Mouse (Mus musculus) heart, adult 2 months (tissue): Measurements from ENCODE around the gene Apof. TPM values are rescaled to one million over a fixed set of nuclear protein-coding genes. Genes with fewer than 3 reads are reported as not detected.

Experiments
- DNase-seq, 2 experiments: peaks; one replicate each; pipeline ENCODE4 v3.0.0; 2021
- H3K27ac ChIP-seq: fragments of 200-600 bp; 2 replicates; pipeline ENCODE4 v1.8.1; 2022
- H3K27me3 ChIP-seq: fragments of 200-500 bp; 2 replicates; pipeline ENCODE4 v1.6.1; 2012; ENCODE audit warnings: mild to moderate bottlenecking, low read length, inconsistent platforms, mixed read lengths; ENCODE audit not compliant: control insufficient read depth, insufficient read depth
- H3K36me3 ChIP-seq: fragments of 200-500 bp; 2 replicates; pipeline ENCODE4 v1.6.1; 2012; ENCODE audit warnings: low read length, inconsistent platforms; ENCODE audit not compliant: control insufficient read depth, insufficient read depth
- H3K4me1 ChIP-seq: fragments of 200-500 bp; 2 replicates; pipeline ENCODE4 v1.6.1; 2011; ENCODE audit warnings: low read length; ENCODE audit not compliant: control insufficient read depth, insufficient read depth
- H3K4me3 ChIP-seq: fragments of 200-600 bp; 2 replicates; pipeline ENCODE4 v1.8.1; 2022
- H3K79me2 ChIP-seq: fragments of 200-500 bp; replicated peaks from 2 replicates; pipeline ENCODE4 v1.6.1; 2012; ENCODE audit warnings: mild to moderate bottlenecking, inconsistent platforms, low read length, moderate library complexity, mixed read lengths; ENCODE audit not compliant: control insufficient read depth, insufficient read depth
- H3K9ac ChIP-seq: fragments of 200-500 bp; 2 replicates; pipeline ENCODE4 v1.6.1; 2012; ENCODE audit warnings: low read depth, mild to moderate bottlenecking, control low read depth, inconsistent platforms, low read length, mixed read lengths
- CTCF ChIP-seq: fragments of 200-600 bp; IDR thresholded peaks from 2 replicates; pipeline ENCODE4 v1.8.1; 2022; ENCODE audit warnings: antibody characterized with exemption, mild to moderate bottlenecking, moderate library complexity
- EP300 ChIP-seq: fragments of 200-500 bp; IDR thresholded peaks from 2 replicates; pipeline ENCODE4 v1.6.1; 2011; ENCODE audit warnings: low read depth, low read length, control low read depth; ENCODE audit not compliant: insufficient read depth
- POLR2A ChIP-seq: fragments of 200-500 bp; IDR thresholded peaks from 2 replicates; pipeline ENCODE4 v1.6.1; 2011; ENCODE audit warnings: mild to moderate bottlenecking, low read depth, low read length, control low read depth; ENCODE audit not compliant: insufficient read depth
- WGBS: fragments of 180-500 bp; shearing (Covaris S2); methylation state at CpG from one replicate; pipeline ENCODE4 v1.1.7; 2018; 5-methylcytosine and 5-hydroxymethylcytosine counted together
- intact Hi-C: fragments of 180-260 bp; cut with DNase I; formaldehyde crosslinking; loops from one replicate; pipeline ENCODE4 v1.15.1; 2025
- polyA plus RNA-seq: library from polyadenylated mRNA; depleted of rRNA; stranded (reverse); fragments of >200 nt; gene quantifications from 2 replicates; pipeline ENCODE4 v1.2.3, GENCODE M21; 2012
- total RNA-seq, 2 experiments: library from RNA; stranded (reverse); gene quantifications; 2 replicates each; pipeline ENCODE4 v1.2.3; 2021

Gene Apof
- total and polyA plus RNA-seq, 3 experiments, result not detected

GRCm38 (mm10) chr10:128262300-128262699, 6.2 kb upstream of the Apof start:
- peak; percentile 41 to 63 for DNase-seq
- Histone ChIP-seq H3K9ac (no peak overlapping the region), H3K4me1 (no peaks in the 10 kb centered on the region), H3K27me3 (no peaks in the 10 kb centered on the region), H3K79me2 (no peaks in the 10 kb centered on the region), H3K27ac (peak overlapping the region; percentile 36), H3K4me3 (no peak overlapping the region; the same call in 1 of the 2 replicates), H3K36me3 (no peaks in the 10 kb centered on the region)
- intact Hi-C loops, result no loop called here
- TF ChIP-seq EP300 (no peak), CTCF (no peak), POLR2A (0 out of 2 replicates have a peak, but pooled peaks have one; percentile 34)
- 64% methylated on average over 22 of the region's 22 CpGs for whole genome bisulfite sequencing

GRCm38 (mm10) chr10:128263393-128264310, 4.8 kb upstream of the Apof start:
- TF ChIP-seq CTCF (no peak), EP300 (no peak), POLR2A (no peak)
- Histone ChIP-seq H3K79me2 (no peaks in the 10 kb centered on the region), H3K4me1 (no peaks in the 10 kb centered on the region), H3K4me3 (no peak overlapping the region), H3K27ac (no peak overlapping the region), H3K9ac (no peak overlapping the region), H3K36me3 (no peaks in the 10 kb centered on the region), H3K27me3 (no peaks in the 10 kb centered on the region)
- DNase-seq, result no peak
- intact Hi-C loops, result no loop called here
- 73% methylated on average over 6 of the region's 6 CpGs for WGBS

GRCm38 (mm10) chr10:128269206-128269910, 887 bp downstream of the Apof start:
- Histone ChIP-seq H3K27me3 (no peaks in the 10 kb centered on the region), H3K27ac (peak overlapping the region; percentile 83), H3K9ac (no peak overlapping the region), H3K36me3 (peaks cover 5% of the 10 kb centered on the region; the same call in 1 of the 2 replicates), H3K79me2 (no peaks in the 10 kb centered on the region; the same call in 1 of the 2 replicates), H3K4me3 (peak overlapping the region; percentile 88; the same call in 1 of the 2 replicates), H3K4me1 (peaks cover 5% of the 10 kb centered on the region)
- WGBS, result 91% methylated on average over 16 of the region's 16 CpGs
- DNase-seq, result no peak
- intact Hi-C loops, result loop anchor here (2.0 kb wide), 2 partner anchors 23 to 35 kb away; no protein-coding TSS in a partner anchor
- TF ChIP-seq CTCF (no peak), POLR2A (no peak), EP300 (no peak)

- H3K27me3 ChIP-seq, result no peaks in the 10 kb centered on the region
- DNase-seq, result peak; percentile 95 to 98
- under 1% methylated on average over 43 of the region's 43 CpGs for WGBS
- intact Hi-C loops, result no loop called here
- peak within 1 kb of the TSS; percentile 83 for H3K27ac ChIP-seq
- H3K9ac ChIP-seq, result peak within 1 kb of the TSS; percentile 90
- H3K4me1 ChIP-seq, result peaks cover 5% of the 10 kb centered on the region
- no peaks in the 10 kb centered on the region; the same call in 1 of the 2 replicates for H3K79me2 ChIP-seq
- peaks cover 5% of the 10 kb centered on the region; the same call in 1 of the 2 replicates for H3K36me3 ChIP-seq
- peak; percentile 95 for TF ChIP-seq POLR2A
- TF ChIP-seq CTCF, result no peak
- no peak for TF ChIP-seq EP300
- H3K4me3 ChIP-seq, result peak within 1 kb of the TSS; percentile 88
These were observed 1.9 kb downstream of the Apof start, which contains the start of gene Stat2 for GRCm38 (mm10) chr10:128270287-128270841. TSS of gene Stat2 (plus strand) at chr10:128270559.

- Histone ChIP-seq H3K9ac (peak overlapping the region; percentile 90), H3K79me2 (no peaks in the 10 kb centered on the region; the same call in 1 of the 2 replicates), H3K4me1 (peaks cover 5% of the 10 kb centered on the region), H3K4me3 (peak overlapping the region; percentile 88), H3K27ac (peak overlapping the region; percentile 73), H3K36me3 (peaks cover 5% of the 10 kb centered on the region; the same call in 1 of the 2 replicates), H3K27me3 (no peaks in the 10 kb centered on the region)
- TF ChIP-seq CTCF (peak; percentile 31), POLR2A (no peak), EP300 (no peak)
- no peak for DNase-seq
- intact Hi-C loops, result no loop called here
- WGBS, result 29% methylated on average over 7 of the region's 7 CpGs
These were observed 2.4 kb downstream of the Apof start for GRCm38 (mm10) chr10:128270866-128271265.
